Mouse (Mus musculus) G1E (cell line): ENCODE measurements around the gene Pi4k2b. TPM values are rescaled to one million over a fixed set of nuclear protein-coding genes. Genes with fewer than 3 reads are reported as not detected.
"Not testable (repeated sequence)": the region's sequence is repeated elsewhere in the genome, so short reads cannot be mapped to it uniquely, and the experiment has no call there.

Experiments used
- ATAC-seq: 2 replicates; pipeline ENCODE4 v1.8.0; 2016; ENCODE audit warnings: mild to moderate bottlenecking; ENCODE audit not compliant: insufficient number of reproducible peaks, poor library complexity, low FRiP score, severe bottlenecking; ENCODE audit errors: extremely low read depth
- DNase-seq: peaks from one replicate; pipeline ENCODE4 v3.0.0; 2012; ENCODE audit warnings: low spot score
- H3K27me3 ChIP-seq: 2 replicates; pipeline ENCODE4 v1.6.1; 2012; ENCODE audit warnings: mild to moderate bottlenecking, low read length, inconsistent platforms; ENCODE audit not compliant: insufficient read depth
- H3K36me3 ChIP-seq: replicated peaks from 2 replicates; pipeline ENCODE3; 2012; ENCODE audit warnings: mild to moderate bottlenecking, inconsistent platforms
- H3K4me1 ChIP-seq: 2 replicates; pipeline ENCODE4 v1.6.1; 2012; ENCODE audit warnings: low read depth, low read length, inconsistent platforms, mixed read lengths; ENCODE audit not compliant: insufficient read depth
- H3K4me3 ChIP-seq: 2 replicates; pipeline ENCODE4 v1.5.1; 2012; ENCODE audit warnings: low read depth, mild to moderate bottlenecking, inconsistent platforms, low read length, moderate library complexity, mixed read lengths
- H3K9me3 ChIP-seq: replicated peaks from 2 replicates; pipeline ENCODE4 v1.6.1; 2012; ENCODE audit warnings: inconsistent platforms
- CTCF ChIP-seq: IDR thresholded peaks from 2 replicates; pipeline ENCODE4 v1.5.1; 2012; ENCODE audit warnings: low read depth, low read length, inconsistent platforms, mixed read lengths
- GATA1 ChIP-seq: IDR thresholded peaks from 2 replicates; pipeline ENCODE4 v1.6.1; 2012; ENCODE audit warnings: borderline replicate concordance, low read length, inconsistent platforms, mixed read lengths
- GATA2 ChIP-seq: IDR thresholded peaks from 2 replicates; pipeline ENCODE4 v1.6.1; 2012; ENCODE audit warnings: low read depth, low read length, inconsistent platforms, borderline replicate concordance
- POLR2AphosphoS5 ChIP-seq: IDR thresholded peaks from 2 replicates; pipeline ENCODE4 v1.6.1; 2012; ENCODE audit warnings: low read depth, low read length, inconsistent platforms; ENCODE audit not compliant: insufficient replicate concordance
- TAL1 ChIP-seq: conservative IDR thresholded peaks from 2 replicates; pipeline ENCODE4 v1.6.1; 2012; ENCODE audit warnings: low read depth, low read length, inconsistent platforms, mixed read lengths
- polyA plus RNA-seq: library from polyadenylated mRNA; stranded (reverse); fragments of >175 nt; gene quantifications from 2 replicates; pipeline ENCODE4 v1.2.3, GENCODE M21; 2012
- total RNA-seq, 2 experiments: library from RNA; stranded (forward) in 1 of 2; stranded (reverse) in 1 of 2; fragments of 200-1000 nt in 1 of 2; fragments of >200 nt in 1 of 2; fragmentation: Nextera tagmentation in 1 of 2; gene quantifications; 2 replicates each; pipeline ENCODE4 v1.2.3; 2014 to 2017

Pi4k2b gene
- total and polyA plus RNA-seq, 3 experiments: 22.7 to 79.9 (median 49.1) TPM

DNA sequence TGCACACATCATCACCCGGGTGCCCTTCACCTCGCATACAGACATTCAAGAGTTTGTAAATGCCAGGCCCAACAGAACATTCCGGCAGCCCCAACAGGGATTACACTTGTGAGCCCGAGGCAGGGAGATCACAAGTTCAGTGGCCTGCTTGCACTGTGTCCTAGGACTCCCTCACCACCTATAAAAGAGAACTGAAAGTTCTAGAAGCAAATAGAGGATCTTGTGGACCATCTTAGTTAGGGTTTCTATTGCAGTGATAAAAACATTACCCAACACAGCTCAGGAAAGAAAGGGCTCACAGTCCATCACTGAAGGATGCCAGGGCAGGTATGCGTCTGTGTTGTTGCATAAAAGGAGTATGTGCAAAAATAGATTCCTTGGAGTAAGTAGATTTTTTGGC lies 32.9 kb downstream of the Pi4k2b start:
- no peak for DNase-seq
- H3K9me3 ChIP-seq: no peaks in the 10 kb centered on the region
- no peak for ATAC-seq

DNA sequence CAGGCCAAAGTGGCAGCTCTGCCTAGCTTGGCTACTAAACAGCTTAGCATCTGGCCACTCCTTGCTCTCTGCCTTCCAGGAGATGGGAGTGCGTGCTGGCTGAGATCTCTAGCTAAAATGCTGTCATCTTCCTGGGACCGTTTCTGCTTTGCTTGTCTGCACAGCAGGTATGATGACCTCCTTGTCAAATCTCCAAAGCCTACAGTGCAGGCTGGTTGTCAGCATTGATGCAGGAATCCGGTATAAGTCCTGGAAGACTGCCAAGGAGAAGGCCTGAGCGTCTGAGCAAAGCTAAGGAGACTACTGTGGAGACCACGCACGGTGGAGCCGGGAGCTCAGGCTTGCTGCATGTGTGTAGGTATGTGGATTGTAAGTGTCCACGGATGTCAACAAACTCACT lies 33.9 kb downstream of the Pi4k2b start, which contains the start of gene Zcchc4:
Gene Zcchc4, plus strand, starts transcription at position 173 of the 400 bp plus-strand sequence.
- Histone ChIP-seq H3K4me1 (peaks cover 15% of the 10 kb centered on the region), H3K4me3 (no peak within 1 kb of the TSS), H3K36me3 (peaks cover 5% of the 10 kb centered on the region), H3K9me3 (no peaks in the 10 kb centered on the region), H3K27me3 (no peaks in the 10 kb centered on the region)
- ATAC-seq (no peak), DNase-seq (no peak)
- TF ChIP-seq GATA1: no peak
- no peak for TF ChIP-seq POLR2AphosphoS5
- TF ChIP-seq GATA2: no peak
- TF ChIP-seq TAL1: no peak
- no peak for TF ChIP-seq CTCF

More for the DNA sequence above, 32.9 kb downstream of the Pi4k2b start:
- peaks cover 15% of the 10 kb centered on the region for H3K4me1 ChIP-seq
- no peak overlapping the region for H3K4me3 ChIP-seq
- H3K27me3 ChIP-seq: no peaks in the 10 kb centered on the region
- H3K36me3 ChIP-seq: peaks cover 15% of the 10 kb centered on the region
- TF ChIP-seq TAL1 (no peak), GATA1 (no peak)

DNA sequence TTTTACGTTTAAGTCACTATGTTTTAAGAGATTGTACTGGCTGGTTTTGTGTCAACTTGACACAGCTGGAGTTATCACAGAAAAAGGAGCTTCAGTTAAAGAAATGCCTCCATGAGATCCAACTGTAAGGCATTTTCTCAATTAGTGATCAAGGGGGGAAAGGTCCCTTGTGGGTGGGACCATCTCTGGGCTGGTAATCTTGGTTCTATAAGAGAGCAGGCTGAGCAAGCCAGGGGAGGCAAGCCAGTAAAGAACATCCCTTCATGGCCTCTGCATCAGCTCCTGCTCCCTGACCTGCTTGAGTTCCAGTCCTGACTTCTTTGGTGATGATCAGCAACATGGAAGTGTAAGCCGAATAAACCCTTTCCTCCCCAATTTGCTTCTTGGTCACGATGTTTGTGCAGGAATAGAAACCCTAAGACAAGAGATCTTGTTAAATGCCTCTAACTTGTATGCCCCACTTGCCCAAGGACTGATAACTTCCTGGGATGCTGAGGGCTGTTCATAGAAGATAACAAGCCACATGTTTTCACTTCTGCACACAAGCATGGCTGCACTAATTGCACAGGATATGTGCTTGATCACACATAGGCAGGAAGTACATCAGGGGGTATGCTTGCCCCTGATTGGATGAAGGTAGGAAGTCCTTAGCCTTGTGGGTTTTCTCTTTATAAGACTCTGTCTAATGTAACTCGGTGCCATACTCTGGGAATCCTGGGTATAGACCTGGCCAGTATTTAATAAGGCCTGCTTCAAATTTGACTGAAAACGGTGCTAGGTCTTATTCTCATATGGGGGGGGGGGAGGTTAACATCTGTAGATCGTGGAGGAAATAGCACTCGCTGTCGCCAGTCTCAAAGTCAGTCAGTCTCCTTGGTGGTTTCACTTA lies 35.3 kb downstream of the Pi4k2b start:
- H3K4me3 ChIP-seq: not testable (repeated sequence)
- peak; percentile 88 for ATAC-seq

DNA sequence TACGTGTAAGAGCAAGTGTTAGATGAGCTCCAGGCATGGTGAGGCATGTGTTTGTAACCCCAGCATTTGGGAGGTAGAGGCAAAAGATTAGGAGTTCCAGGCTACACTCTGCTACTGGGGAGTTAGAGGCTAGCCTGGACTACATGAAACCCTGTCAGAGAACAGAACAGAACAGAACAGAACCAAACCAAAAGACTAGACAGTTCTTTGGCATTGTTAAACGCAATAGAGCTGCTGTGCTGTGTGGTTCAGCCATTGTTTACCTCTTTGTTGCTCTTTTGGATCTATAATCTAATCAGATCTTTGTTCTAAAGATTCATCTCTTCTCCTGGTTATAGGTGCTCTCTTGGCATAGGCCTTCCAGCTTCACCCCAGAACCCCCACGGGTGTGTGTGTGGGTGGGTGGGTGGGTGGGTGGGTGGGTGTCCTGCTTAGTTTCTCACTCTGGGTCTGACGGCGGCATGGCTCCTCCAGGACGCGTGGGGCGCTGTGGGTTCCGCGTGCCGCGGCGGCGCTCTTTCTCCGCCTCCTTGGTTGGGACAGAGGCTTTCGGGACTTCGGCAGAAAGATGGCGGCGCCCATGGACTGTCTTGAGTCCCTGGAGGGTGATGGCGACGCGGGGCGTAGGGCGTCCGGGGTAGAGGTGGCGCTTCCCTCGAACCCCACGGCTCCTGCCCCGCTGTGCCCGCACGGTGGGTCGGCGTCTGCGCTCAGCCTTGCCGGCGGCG lies 41.3 kb downstream of the Pi4k2b start:
- H3K9me3 ChIP-seq: no peaks in the 10 kb centered on the region
- peak; percentile 42 for ATAC-seq
- peaks cover 35% of the 10 kb centered on the region for H3K4me1 ChIP-seq
- peak; percentile 82 for DNase-seq
- H3K27me3 ChIP-seq: no peaks in the 10 kb centered on the region
- peaks cover 18% of the 10 kb centered on the region for H3K36me3 ChIP-seq
- TF ChIP-seq TAL1: no peak
- no peak for TF ChIP-seq POLR2AphosphoS5
- peak; percentile 17; the same call in 1 of the 2 replicates for TF ChIP-seq CTCF
- no peak for TF ChIP-seq GATA2
- no peak for TF ChIP-seq GATA1
- H3K4me3 ChIP-seq: peak overlapping the region; percentile 98

More for the DNA sequence above, 35.3 kb downstream of the Pi4k2b start:
- H3K4me1 ChIP-seq: peaks cover 15% of the 10 kb centered on the region
- not testable (repeated sequence) for DNase-seq, H3K9me3 ChIP-seq, H3K36me3 ChIP-seq, H3K27me3 ChIP-seq
- peak; percentile 65 for TF ChIP-seq TAL1

- Histone ChIP-seq H3K9me3 (no peaks in the 10 kb centered on the region), H3K27me3 (no peaks in the 10 kb centered on the region), H3K4me3 (peak overlapping the region; percentile 98), H3K4me1 (peaks cover 40% of the 10 kb centered on the region), H3K36me3 (peaks cover 21% of the 10 kb centered on the region)
- ATAC-seq: no peak
- peak; percentile 14 for DNase-seq
- TF ChIP-seq POLR2AphosphoS5: no peak
- TF ChIP-seq CTCF: no peak
- no peak for TF ChIP-seq GATA1
- TF ChIP-seq GATA2: no peak
- TF ChIP-seq TAL1: no peak
These were observed 41.9 kb downstream of the Pi4k2b start for GRCm38 (mm10) chr5:52783251-52783620.

GRCm38 (mm10) chr5:52783957-52784356 lies 42.6 kb downstream of the Pi4k2b start:
- no peaks in the 10 kb centered on the region for H3K27me3 ChIP-seq
- TF ChIP-seq POLR2AphosphoS5 (no peak), GATA2 (no peak), CTCF (no peak), GATA1 (no peak), TAL1 (no peak)
- H3K9me3 ChIP-seq: no peaks in the 10 kb centered on the region
- peaks cover 28% of the 10 kb centered on the region for H3K36me3 ChIP-seq
- H3K4me3 ChIP-seq: peak overlapping the region; percentile 98; the same call in 1 of the 2 replicates
- ATAC-seq (no peak), DNase-seq (no peak)
- H3K4me1 ChIP-seq: peaks cover 45% of the 10 kb centered on the region
